In the genomic region with DNA sequence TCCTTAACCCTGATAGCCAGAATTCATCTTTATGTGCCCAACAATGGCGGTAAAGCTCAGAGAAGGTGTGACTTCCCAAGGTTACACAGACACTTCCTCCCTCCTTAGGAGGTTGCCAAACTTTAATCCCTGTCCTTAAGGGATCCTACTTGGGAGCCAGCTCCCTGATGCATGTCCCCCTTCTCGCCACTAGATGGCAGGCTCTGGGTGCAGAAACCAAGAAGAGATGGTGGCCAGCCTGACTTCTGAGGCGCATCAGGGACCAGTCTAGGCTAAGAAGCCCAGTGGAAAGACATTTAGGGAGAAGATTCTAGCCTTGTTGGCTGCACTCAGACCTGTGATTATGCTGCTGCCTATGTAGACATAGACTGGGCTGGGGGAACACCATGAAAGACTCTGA, we compare ENCODE assay signal across 9 mouse cellular contexts.
A peak's percentile ranks its signal among the peaks of the same experiment; 100 is the strongest.
DNase-seq lines count a peak whose midpoint lies in the region; ATAC-seq and TF ChIP-seq lines count a peak whose summit lies in the region.
"Had no signal": no experiment of that assay in that cellular context is flagged by ENCODE, and none has a peak within 500 bp of the region (broad histone marks: within the 10 kb centered on the region; RNA-seq: fewer than 3 reads in every experiment).

No protein-coding gene starts in this region.

- H3K27ac ChIP-seq in cortical plate, adult 2 months (ENCODE audit: insufficient read depth, low read length): no peak overlapping the region
- H3K27ac ChIP-seq: lung, embryonic 15.5 days had no signal

- no peak for TF ChIP-seq POLR2A in cortical plate, adult 2 months (IDR thresholded peaks at IDR 0.05; ENCODE audit: extremely low read depth, insufficient read depth, low read length)

- no peak for ATAC-seq in CD4-positive, CD25-positive, alpha-beta regulatory T cell, adult 4 months
- peak; percentile 52 for ATAC-seq in megakaryocyte, adult 5-6 weeks (ENCODE audit: poor library complexity, severe bottlenecking)

- DNase-seq in CD4-positive, CD25-positive, alpha-beta regulatory T cell, adult 2 months (ENCODE audit: low read depth, low spot score): peak; percentile 57
- DNase-seq in adrenal gland, adult (ENCODE audit: inconsistent age in 2 of 2, low spot score in 1 of 2): peak; percentile 72 to 89
- peak; percentile 27 for DNase-seq in gastrocnemius, postnatal 25 days
- DNase-seq in kidney, postnatal 36 days: peak; percentile 69 to 80
- DNase-seq in right cerebral cortex, postnatal 4 days: peak; percentile 60

- H3K4me3 ChIP-seq in cortical plate, adult 2 months (ENCODE audit: insufficient read depth, low read length): no peak overlapping the region
- H3K4me3 ChIP-seq: lung, embryonic 15.5 days had no signal

- TF ChIP-seq CTCF in cortical plate, adult 2 months (IDR thresholded peaks at IDR 0.05; ENCODE audit: extremely low read depth, insufficient read depth, low read length): peak; percentile 97

- no peaks in the 10 kb centered on the region for H3K4me1 ChIP-seq in cortical plate, adult 2 months (ENCODE audit: control insufficient read depth, insufficient read depth, low read length)
- H3K4me1 ChIP-seq: lung, embryonic 15.5 days had no signal

Comparison
In these comparisons a context has a peak if more than half of its experiments do, and no peak if none do; other contexts are left out.
1. DNase-seq: peak in every context shown above with its lines; median percentile 80 in adrenal gland, adult; 74 in kidney, postnatal 36 days; 60 in right cerebral cortex, postnatal 4 days; 57 in CD4-positive, CD25-positive, alpha-beta regulatory T cell, adult 2 months; 27 in gastrocnemius, postnatal 25 days.